Mouse (Mus musculus): ENCODE data around the gene Dynll1.

Gene Dynll1

DNA sequence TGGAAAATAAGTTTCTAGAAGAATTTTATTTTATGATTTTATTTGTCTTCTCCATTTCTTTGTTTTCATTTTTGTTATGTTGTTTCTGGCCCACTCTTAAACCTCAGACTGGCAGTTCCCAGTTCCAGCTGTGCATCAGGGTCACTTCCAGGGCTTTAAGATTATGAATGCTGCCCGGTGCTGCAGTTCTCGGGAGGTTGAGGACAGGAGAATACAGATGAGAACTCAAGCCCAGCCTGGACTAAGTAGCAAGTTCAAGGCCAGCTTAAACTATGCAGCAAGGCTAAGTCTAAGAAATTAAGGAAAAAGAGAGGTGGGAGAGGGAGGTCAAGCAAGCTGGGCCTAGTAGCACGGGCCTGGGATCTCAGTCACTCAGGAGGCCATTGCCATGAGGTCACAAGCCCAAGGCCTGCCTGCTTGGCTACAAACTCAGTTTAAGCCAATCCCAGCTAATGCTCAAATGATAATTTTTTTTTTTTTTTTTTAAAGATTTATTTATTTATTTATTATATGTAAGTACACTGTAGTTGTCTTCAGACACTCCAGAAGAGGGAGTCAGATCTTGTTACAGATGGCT is 33.2 kb downstream of the Dynll1 start:
- no peak for DNase-seq

DNA sequence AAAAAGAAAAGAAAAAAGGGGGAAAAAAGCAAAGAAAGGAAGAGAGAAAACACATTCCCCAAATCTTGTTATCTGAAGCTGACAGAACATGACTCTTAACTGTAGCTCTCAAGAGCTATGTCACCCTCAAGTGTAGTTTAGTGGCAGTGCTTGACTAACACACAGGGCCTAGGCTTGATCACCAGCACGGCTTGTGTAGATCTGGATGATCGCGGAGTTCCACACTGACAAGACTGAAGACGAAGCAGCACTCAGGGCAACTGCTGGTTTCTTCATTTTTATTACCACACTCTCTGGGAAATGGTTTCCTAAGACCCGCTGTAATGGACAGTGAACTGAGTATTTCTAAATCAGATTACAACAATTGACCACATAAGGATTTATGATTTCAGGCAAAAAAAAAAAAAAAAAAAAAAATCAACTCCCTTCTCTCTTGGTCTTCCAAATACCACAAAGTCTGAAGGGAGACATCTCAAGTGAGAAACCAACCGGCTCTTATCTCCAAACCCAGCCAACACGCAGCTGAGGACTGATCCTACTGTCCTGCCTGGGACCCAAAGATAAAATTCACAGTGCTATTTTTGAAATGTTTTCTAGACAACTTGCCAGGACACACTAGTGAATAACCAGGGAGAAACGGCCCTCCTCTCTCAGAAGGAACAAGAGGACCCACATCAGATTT is 33.9 kb downstream of the Dynll1 start:
- no peak for DNase-seq

DNA sequence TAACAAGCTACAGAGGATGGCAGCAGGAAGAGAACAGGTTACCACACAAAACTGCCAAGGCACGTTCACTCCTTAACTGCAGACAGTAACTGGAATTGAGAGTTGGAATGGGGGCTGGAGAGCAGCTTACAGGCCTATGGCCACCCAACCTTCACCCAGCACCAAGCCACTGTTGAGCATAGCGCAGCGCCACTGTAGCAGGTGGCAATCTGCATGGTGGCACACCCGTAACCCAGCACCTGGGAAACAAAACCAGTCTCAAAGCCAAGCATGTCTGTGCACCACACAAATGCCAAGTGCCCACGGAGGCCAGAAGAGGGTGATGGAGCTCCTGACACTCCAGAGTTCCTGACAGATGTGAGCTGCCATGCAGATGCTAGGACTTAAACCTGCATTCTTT is 34.5 kb downstream of the Dynll1 start:
- DNase-seq, result no peak

DNA sequence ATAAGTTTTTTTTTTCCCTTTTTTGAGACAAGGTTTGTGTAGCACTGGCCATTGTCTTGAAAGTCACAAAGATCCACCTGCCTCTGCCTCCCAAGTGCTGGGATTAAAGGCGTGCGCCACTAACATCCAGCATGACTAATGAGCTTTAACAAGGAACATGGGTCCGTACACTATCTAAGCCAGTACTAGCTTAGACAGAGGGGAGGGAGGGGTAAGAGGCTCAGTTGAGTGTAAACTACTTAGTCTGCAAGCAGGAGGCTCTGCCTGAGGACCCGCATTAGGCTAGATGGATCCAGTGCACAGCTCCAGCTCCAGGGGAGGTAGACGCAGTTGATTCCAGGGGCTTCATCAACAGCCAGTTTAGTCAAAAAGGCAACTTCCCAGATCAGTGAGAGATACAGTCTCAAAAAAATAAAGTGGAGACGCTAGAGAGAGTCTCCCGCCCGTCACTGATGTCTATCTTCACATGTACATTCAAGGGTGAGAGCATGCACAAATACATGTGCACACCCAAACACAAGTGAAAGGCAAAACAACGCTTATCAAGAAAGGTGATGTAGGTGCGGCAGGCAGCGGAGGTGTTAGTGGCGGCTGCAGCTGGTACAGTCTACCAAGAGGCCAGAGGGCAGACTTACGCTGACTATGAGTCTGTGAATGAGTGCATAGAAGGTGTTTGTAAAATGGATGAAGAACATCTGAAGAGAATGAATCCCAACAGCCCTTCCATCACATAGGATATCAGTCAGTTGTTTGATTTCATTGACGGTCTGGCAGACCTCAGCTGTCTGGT is 38.1 kb downstream of the Dynll1 start:
- DNase-seq, result no peak

DNA sequence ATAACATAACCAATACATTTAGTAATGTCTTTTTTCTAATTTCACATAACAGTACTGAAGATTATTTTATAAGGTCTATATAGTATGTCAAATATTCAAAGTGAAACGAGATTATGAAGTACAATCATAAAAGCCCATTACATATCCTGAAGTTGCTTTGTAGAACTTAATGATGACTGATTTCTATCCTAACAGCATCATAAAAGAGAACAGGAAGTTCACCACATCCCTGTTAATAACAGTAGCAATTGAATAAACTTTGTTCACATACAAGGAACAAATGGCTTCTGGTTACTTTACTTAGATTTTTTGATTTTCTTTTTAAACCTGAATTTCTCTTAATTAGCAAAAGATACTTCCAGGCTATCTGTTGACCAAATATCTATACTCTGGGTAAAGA is 38.9 kb downstream of the Dynll1 start:
- no peak for DNase-seq

DNA sequence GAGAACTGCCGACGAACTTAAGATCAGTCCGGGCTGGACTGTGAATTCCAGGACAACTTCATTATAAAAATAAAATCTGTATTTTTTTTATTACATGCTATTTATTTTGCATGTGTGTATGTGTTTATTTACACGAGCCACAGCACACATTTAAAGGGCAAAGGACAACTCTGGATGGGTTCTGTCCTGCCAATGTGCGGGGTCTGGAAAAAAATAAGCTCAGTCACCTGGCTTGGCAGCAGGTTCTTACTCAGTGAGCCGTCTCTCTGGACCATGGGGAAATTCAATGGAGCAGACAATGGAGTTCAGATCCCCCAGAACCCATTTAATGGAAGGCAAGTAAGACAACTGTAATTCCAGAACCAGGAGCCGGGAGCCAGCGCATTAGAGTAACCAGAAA is 39.7 kb downstream of the Dynll1 start:
- no peak for DNase-seq

DNA sequence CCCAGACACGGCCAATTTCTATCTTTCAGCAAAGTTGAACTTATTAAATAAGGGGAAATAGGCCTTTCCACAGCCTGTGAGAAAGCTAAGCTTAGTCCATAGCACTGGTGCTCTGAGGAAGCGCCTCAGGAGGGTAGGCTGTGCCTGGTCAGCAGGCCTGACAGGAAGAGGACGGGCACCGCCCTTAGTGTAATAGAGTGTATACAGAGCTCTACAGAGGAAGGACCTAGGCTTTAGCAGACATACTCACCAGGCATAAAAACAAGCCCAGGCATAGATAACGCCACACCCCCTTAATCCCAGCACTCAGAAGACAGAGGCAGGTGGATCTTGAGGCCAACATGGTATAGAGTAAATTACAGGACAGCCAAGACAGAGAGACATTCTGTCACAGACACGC is 40.4 kb downstream of the Dynll1 start:
- DNase-seq, result no peak

DNA sequence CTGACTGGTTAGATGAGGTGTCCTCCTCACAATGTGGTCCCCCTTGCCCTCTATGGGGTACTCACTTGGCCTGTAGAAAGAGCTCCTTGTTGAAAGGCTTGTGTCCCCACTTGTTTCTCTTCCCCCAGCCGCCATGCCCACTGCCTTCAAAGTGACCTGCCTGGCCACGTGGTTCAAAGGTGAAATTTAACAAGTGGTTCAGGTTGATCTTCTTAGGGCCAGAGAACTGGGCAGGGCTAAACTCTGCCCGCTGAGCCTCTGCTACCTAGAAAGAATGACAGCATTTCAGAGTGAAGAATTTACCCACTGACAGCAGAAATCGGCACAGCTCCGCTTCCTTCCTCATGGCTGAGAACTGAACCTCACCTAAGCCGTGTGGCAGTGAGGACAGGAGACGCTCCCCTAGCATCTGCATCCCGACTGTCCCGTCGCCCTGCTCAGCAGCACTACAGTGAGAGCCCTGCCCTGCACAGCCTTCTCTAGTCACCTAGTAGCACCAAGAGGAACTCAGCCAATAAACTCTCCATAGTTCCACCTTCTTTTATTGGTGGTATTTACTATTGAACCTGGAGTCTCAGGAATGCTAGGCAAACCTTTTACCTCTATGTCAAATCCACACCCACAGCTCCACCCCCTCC is 43.8 kb downstream of the Dynll1 start:
- DNase-seq, result no peak

DNA sequence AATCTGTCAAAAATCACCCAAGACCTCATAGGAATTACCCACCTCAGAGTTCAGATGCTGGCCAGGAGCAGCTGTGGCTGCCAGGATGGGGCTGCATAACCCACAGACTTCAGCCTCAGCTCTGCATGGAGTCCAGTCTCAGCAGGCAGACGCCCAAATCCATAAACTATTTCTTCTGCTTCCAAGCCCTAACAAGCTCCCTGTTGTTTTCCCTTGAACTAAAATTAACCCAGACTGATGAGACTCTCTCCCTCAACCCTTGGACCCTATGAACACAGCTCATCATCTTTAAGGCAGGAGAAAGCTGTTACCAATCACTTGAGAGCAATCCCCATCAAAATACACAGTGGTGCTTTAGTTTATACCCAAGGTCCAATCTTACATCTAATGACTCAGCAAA is 45.3 kb downstream of the Dynll1 start:
- DNase-seq, result no peak

All from cerebellum, postnatal 14 days (tissue).